In genomic region chr5:68070308-68070707, GRCm38 (mm10) we compare ENCODE assay signal across 17 mouse cellular contexts.
"Had no signal": no experiment of that assay in that cellular context is flagged by ENCODE, and none has a peak within 500 bp of the region (broad histone marks: within the 10 kb centered on the region; RNA-seq: fewer than 3 reads in every experiment).

No protein-coding gene starts in this region.

- ATAC-seq: liver, embryonic 12.5 days; liver, postnatal 0 days; lung, postnatal 0 days; midbrain, embryonic 13.5 days; midbrain, embryonic 15.5 days; midbrain, embryonic 16.5 days had no signal

- DNase-seq: left cerebral cortex, postnatal 4 days; liver; liver, embryonic 13.5 days; liver, postnatal 0 days; lung, adult 18-20 months; lung, adult 2 months; lung, embryonic 14.5 days; lung, postnatal 10 days; lung, postnatal 14 days; lung, postnatal 36 days; lung, postnatal 4 days; midbrain, embryonic 14.5 days had no signal
